Mouse (Mus musculus) frontal cortex, postnatal 14 days (tissue): ENCODE results near the gene Gpr12.
"Not testable (repeated sequence)": the region's sequence is repeated elsewhere in the genome, so short reads cannot be mapped to it uniquely, and the experiment has no call there.

Source experiments
- DNase-seq, 2 experiments: peaks; one replicate each; pipeline ENCODE4 v3.0.0; 2022; ENCODE audit warnings: low spot score in 2 of 2

Gene Gpr12

GRCm38 (mm10) chr5:146584478-146585306 lies at the start of gene Gpr12:
Gene Gpr12 (minus strand): TSS chr5:146585239.
- peak; percentile 22 to 30 for DNase-seq

DNA sequence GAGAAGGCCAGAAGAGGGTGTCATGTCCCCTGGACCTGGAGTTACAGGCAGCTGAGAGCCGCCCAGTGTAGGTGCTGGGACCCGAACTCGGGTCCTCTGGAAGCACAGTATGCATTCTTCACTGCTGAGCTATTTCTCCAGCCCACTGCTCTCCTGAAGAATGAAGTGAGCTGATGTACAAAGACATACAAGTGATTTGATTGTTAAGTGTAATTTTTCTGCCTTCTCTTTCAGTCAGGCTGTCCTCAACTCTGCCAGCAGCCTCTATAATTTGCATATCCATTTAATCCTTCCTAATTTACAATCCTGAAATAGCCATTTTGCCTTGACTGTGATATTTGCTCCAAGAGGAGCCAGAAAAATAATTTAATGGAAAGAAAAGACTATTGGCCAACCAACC lies 46.6 kb upstream of the Gpr12 start:
- no peak for DNase-seq

DNA sequence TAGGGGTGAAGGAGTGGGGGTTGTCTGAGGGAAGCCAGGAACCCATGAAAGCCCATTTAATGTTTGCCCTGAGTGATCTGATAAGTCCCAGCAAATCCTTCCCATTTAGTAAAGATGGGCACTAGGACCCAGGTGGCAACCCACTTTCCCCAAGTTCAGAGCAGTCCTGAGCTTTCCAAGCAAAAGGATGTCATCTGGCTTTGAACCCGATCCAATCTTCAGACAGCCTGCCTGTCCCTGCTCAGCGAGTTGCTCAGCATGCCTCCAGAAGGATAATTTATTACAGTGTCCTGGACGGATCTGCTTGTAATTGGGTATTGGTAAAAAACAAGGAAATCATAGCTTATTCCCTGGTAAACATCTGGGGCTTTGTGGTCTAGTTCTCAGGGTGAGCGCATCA lies 45.9 kb upstream of the Gpr12 start:
- no peak for DNase-seq

DNA sequence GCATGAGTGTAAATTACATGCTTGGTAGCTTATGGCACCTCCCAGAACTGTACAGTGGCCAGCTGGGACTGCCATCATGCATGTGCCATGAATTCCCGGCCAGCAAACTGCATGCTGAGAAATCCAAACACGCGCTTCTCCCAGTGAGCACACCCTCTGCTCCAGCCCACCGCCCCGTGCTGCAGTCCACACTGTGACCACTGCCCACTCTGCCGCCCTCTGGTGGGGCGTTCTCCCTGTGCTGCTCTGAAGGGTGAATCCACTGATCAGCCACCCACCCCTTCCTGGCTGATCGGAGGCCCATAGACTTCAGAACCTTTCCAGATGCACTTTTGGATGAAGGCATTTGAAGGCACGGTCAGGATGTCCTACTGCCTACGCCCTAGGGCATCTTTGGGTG lies 44.6 kb upstream of the Gpr12 start:
- DNase-seq, result no peak

DNA sequence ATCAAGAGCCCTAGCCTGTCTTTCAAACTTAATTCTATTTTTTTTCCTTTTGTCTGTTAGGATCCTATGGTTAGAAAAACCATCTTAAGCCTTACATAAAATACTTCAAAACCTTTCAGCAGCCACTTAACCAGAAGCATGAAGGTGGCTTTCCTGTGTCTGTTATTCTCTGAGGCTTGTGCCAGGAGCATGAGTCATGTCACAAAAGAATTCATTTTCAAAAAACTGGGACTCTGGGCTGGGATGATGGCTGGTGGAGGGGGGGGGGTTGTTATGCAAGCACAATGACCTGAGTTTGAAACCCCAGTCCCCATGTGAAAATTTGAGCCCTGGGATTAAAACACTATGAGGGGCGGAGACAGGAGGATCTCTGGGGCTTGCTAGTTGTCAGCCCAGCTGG lies 43.8 kb upstream of the Gpr12 start:
- DNase-seq, result no peak

DNA sequence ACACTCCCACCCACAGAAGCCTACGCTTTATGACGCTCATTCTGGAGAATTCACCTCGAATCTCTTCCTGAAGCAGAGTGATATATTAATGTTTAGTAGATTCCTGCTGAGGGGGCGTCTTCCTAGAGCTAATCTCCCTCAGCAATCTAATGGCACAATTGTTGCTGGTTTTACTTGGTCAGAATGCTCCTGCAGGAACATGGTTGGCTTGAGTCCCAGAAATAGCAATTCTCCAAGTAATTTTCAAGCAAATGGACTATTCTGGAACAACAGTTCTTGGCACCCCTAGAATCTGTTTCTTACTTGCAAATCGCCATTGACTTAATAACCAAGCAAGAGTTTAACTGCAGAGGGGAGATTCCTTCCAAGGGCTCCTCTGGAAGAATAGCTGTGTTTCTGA lies 42.9 kb upstream of the Gpr12 start:
- no peak for DNase-seq

DNA sequence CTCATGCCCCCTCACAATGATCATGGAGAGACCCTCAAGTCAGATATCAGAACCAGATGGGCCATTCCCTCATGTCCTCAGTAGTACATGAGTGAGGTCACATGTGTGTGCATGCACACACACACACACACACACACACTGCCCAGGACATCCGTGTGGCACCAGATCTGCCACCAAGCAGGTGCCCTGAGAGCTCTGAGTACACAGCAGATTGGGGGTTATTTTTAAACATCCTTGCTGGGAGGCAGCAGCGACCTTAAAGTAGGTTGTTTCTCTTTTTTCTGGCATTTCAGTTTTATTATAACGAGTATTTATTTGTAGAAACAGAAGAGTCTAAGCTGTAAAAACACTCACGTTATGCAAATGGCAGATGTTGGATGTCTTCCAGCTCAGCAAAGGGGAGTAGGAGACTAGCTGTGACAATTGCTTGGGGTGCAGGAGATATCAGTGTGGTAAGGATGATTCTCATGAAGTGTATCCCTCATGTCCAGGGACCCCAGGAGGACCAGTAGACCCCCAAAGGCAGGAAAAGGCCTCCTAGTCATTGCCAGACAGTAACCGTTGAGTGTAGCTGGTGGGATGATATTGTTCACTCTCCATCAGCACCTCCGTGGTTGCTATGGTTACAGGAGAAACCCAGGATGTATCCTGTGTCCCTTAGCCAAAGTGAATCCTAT lies 40.7 kb upstream of the Gpr12 start:
- peak; percentile 46 to 52 for DNase-seq

GRCm38 (mm10) chr5:146611830-146612229 lies 26.8 kb upstream of the Gpr12 start:
- DNase-seq, result no peak

GRCm38 (mm10) chr5:146611009-146611408 lies 26.0 kb upstream of the Gpr12 start:
- DNase-seq, result no peak

DNA sequence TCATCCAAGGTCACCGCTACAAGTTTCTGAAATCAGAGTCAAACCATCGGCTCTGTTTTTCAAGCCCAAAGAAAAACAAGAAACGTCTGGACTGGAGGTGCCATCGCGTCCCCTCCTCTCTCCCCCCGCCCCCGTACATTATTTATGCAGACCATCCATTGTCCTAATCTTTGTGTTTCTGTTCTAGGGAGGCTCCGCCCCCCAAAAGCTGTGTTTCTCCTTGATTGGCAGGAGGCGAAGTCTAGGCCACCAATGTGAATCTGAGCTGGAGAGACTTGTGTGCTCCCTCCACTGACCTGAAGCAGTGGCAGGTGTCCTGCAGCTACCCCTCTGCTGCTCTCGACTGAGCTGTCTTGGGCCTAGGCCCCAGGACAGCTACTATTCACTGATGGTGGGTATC lies 24.6 kb upstream of the Gpr12 start:
- DNase-seq, result no peak

GRCm38 (mm10) chr5:146607816-146608215 lies 22.8 kb upstream of the Gpr12 start:
- DNase-seq, result no peak

GRCm38 (mm10) chr5:146606895-146607294 lies 21.9 kb upstream of the Gpr12 start:
- DNase-seq, result no peak

GRCm38 (mm10) chr5:146606221-146606620 lies 21.2 kb upstream of the Gpr12 start:
- no peak for DNase-seq

- DNase-seq, result no peak
Observed at GRCm38 (mm10) chr5:146599970-146600369, 14.9 kb upstream of the Gpr12 start.

GRCm38 (mm10) chr5:146599216-146599615 lies 14.2 kb upstream of the Gpr12 start:
- not testable (repeated sequence) for DNase-seq

GRCm38 (mm10) chr5:146598215-146599119 lies 13.4 kb upstream of the Gpr12 start:
- no peak for DNase-seq

DNA sequence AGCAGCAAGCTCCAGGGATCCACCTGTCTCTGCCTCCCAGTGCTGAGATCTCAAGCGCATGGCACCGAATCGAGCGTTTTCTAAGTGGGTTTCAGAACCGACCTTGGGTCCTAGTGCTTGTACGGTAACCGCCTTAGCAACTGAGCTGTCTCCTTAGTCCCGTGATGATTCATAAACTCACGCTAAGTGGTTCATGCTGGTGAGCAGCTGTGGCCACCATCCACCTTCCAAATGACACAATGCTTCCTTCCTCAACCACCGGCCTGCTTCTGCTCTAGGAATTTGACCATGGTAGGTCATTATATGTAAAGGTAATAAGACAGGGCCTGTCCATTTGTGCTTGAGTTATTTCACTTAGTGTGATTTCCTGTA lies 12.4 kb upstream of the Gpr12 start:
- no peak for DNase-seq

DNA sequence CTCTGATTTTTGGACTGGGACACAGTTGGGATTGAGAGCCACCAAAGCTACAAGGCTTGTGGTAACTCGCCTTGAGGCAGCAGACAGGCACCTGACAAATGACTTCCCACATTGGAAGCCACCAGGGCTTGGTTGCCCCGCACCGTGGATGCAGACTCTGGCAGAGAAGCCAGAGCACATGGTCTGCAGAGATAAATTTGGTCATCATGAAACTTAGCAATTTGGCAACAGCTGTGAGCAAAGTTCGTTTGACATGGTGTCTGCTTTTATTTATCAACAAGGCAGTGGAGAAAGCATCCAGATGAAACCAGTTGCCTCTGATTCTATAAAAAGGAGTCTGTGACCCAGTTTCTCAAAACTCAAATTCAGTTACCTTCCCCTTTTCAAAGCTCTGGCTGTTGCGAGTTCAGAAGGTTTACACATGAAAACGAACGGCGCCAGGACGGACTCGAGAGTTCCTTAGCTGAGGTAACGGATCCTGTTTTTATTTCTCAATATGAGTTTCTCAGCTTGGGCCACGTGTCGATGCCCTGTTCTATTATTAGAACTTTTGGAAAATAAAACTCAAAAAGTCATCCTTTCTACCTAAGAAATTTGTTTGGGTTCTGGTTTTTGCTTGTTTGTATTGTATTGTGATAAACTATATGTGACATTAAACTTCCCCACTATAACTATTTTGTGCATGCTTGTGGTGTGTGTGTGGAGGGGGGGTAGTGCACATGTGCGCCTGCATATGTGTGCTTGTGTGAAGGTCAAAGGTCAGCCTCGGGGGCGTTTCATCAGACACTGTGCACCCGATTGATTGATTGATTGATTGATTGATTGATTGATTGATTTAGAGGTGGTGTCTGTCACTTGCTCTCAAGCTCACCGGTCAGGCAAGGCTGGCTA lies 11.8 kb upstream of the Gpr12 start:
- no peak for DNase-seq

DNA sequence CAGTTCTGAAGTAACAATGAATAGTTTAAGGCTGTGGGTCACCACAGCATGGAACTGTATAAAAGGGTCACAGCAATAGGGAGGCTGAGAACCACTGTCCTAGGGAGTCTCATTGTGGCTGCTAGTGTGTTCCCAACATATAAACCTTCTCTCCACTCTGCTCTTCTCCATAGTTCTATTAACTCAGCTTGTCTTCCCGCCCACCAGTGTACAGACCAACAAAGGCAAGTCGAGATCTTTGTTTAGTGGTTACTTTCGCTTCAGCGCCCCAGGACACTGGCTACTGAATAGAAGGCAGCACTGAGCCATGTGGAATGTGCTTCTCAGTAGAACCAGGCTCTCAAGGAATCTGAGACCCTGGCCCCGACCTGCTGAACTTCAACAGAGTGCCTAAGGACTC lies 7.5 kb upstream of the Gpr12 start:
- DNase-seq, result no peak

GRCm38 (mm10) chr5:146591636-146592035 lies 6.6 kb upstream of the Gpr12 start:
- DNase-seq, result no peak

DNA sequence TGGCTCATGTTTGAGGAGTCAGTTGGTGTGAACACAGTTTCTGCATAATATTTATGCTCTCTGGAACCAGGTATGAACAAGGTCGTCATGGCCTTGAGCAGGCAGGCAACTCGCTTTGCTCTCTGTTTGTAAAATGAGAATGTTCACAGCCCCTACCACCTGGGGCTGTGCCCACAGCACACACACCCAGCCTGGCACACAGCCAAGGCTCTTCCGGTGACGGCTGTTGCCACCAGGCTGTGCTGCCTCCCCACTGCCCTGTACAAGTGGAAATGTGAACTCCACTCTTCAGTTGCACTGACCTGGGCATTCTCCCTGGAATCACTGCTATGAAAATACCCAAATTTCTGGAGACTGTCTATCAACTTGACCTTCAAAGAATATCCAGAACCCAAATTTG lies 5.9 kb upstream of the Gpr12 start:
- no peak for DNase-seq
